Mouse (Mus musculus) limb, embryonic 15.5 days (tissue): ENCODE measurements around the gene Itgax. TPM values are rescaled to one million over a fixed set of nuclear protein-coding genes. Genes with fewer than 3 reads are reported as not detected.
"Not testable (repeated sequence)": the region's sequence is repeated elsewhere in the genome, so short reads cannot be mapped to it uniquely, and the experiment has no call there.

ENCODE experiments used
- ATAC-seq: fragments of 200-750 bp; cut with Nextera tagmentation; 2 replicates; pipeline ENCODE4 v1.8.0; 2017; ENCODE audit warnings: low read depth, moderate TSS enrichment; ENCODE audit not compliant: insufficient number of reproducible peaks, low FRiP score, low TSS enrichment
- H3K27ac ChIP-seq: fragments of 300-500 bp; sonication (generic); 2 replicates; pipeline ENCODE4 v1.5.1; 2015; ENCODE audit warnings: moderate library complexity, mild to moderate bottlenecking, inconsistent platforms
- H3K27me3 ChIP-seq: fragments of 300-500 bp; sonication (generic); 2 replicates; pipeline ENCODE4 v1.6.1; 2015; ENCODE audit warnings: inconsistent platforms
- H3K36me3 ChIP-seq: fragments of 300-500 bp; sonication (generic); 2 replicates; pipeline ENCODE4 v1.6.1; 2015; ENCODE audit warnings: inconsistent platforms
- H3K4me1 ChIP-seq: fragments of 300-500 bp; sonication (generic); 2 replicates; pipeline ENCODE4 v1.6.1; 2015; ENCODE audit warnings: inconsistent platforms
- H3K4me2 ChIP-seq: fragments of 300-500 bp; sonication (generic); 2 replicates; pipeline ENCODE4 v1.6.1; 2015; ENCODE audit warnings: mild to moderate bottlenecking, inconsistent platforms
- H3K4me3 ChIP-seq: fragments of 300-500 bp; sonication (generic); 2 replicates; pipeline ENCODE4 v1.5.1; 2015; ENCODE audit warnings: mild to moderate bottlenecking, inconsistent platforms
- H3K9ac ChIP-seq: fragments of 300-500 bp; sonication (generic); 2 replicates; pipeline ENCODE4 v1.6.1; 2015; ENCODE audit warnings: inconsistent platforms
- H3K9me3 ChIP-seq: fragments of 300-500 bp; sonication (generic); 2 replicates; pipeline ENCODE4 v1.6.1; 2016; ENCODE audit warnings: inconsistent platforms
- WGBS: fragments of 180-500 bp; shearing (Covaris S2); methylation state at CpG from one replicate; pipeline ENCODE4 v1.1.7; 2015; 5-methylcytosine and 5-hydroxymethylcytosine counted together
- polyA plus RNA-seq: library from polyadenylated mRNA; unstranded; fragments of >200 nt; fragmentation: Nextera tagmentation; extraction: Ambion mirVana; gene quantifications from 2 replicates; pipeline ENCODE4 v1.2.1, GENCODE M21; 2015

Gene Itgax
- polyA plus RNA-seq, 1 experiment from 2014 or later, result 0.10 TPM

DNA sequence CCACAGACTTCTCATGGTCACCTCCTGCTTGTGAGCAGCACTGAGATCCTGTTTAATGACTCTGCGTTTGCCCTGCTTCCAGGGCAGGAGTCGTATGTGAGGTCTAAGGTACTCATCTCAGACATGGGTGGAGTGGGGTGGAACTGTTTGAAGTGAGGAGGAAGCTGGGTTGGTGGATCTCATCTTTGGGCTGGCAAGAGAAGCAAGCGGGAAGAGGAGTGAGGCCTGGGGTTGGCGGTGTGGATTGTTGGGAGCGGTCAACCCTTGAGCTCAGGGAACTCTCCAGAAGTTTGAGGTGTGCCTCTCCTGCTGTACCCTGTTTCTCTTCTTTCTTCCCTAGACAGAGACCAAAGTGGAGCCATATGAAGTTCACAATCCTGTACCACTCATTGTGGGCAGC lies 13.0 kb upstream of the Itgax start:
- Histone ChIP-seq H3K4me1 (no peaks in the 10 kb centered on the region), H3K4me2 (no peak overlapping the region), H3K9me3 (no peaks in the 10 kb centered on the region), H3K9ac (no peak overlapping the region), H3K27me3 (no peaks in the 10 kb centered on the region), H3K27ac (no peak overlapping the region), H3K4me3 (no peak overlapping the region), H3K36me3 (no peaks in the 10 kb centered on the region)
- no peak for ATAC-seq
- WGBS, result 88% methylated on average over 5 of the region's 5 CpGs

DNA sequence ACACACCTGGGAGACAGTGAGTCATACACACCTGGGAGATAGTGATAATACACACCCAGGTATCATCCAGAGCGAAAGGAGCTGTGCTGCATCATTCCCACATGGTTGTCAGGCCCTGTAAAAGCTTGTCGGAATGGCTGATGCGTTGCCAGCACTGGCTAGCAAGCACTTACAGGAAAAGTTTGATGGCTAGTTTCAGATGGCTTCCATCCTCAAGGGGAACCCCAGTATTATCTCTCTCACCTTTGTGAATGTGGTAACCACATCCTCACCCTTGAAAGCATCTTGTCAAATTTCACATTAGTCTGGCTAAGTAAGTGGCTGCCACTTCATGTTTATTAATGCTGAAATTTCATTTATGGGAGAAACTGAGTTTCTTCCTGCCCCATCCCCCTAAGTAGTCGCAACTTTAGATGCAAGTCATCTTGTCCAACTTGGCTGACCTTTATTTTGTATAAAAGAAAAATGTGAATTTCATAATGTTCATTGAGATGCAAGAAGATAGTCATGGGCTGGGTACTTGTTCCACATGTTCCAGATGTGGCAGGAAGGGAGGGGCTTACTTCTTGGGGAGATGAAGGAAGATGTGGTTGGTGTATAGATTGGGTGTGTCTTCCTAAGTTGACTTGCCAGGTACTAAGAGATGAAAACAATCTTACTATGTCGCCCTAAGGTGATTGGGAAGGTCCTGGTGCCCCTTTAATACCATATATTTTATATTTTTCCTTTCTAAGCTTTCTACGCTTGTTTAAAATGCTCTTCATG lies 9.4 kb upstream of the Itgax start:
- H3K4me3 ChIP-seq, result no peak overlapping the region
- H3K9ac ChIP-seq, result no peak overlapping the region
- no peaks in the 10 kb centered on the region for H3K4me1 ChIP-seq
- H3K9me3 ChIP-seq, result no peaks in the 10 kb centered on the region
- H3K27ac ChIP-seq, result no peak overlapping the region
- 78% methylated on average over 6 of the region's 6 CpGs for WGBS
- no peaks in the 10 kb centered on the region for H3K27me3 ChIP-seq
- no peaks in the 10 kb centered on the region for H3K36me3 ChIP-seq
- no peak for ATAC-seq
- H3K4me2 ChIP-seq, result no peak overlapping the region

GRCm38 (mm10) chr7:128132148-128132547 lies 2.8 kb downstream of the Itgax start:
- no peaks in the 10 kb centered on the region for H3K9me3 ChIP-seq
- no peak overlapping the region for H3K4me2 ChIP-seq
- H3K36me3 ChIP-seq, result no peaks in the 10 kb centered on the region
- no peak for ATAC-seq
- H3K27me3 ChIP-seq, result no peaks in the 10 kb centered on the region
- WGBS, result 81% methylated on average over 5 of the region's 5 CpGs
- no peak overlapping the region for H3K4me3 ChIP-seq
- no peak overlapping the region for H3K27ac ChIP-seq
- no peak overlapping the region for H3K9ac ChIP-seq
- H3K4me1 ChIP-seq, result no peaks in the 10 kb centered on the region

DNA sequence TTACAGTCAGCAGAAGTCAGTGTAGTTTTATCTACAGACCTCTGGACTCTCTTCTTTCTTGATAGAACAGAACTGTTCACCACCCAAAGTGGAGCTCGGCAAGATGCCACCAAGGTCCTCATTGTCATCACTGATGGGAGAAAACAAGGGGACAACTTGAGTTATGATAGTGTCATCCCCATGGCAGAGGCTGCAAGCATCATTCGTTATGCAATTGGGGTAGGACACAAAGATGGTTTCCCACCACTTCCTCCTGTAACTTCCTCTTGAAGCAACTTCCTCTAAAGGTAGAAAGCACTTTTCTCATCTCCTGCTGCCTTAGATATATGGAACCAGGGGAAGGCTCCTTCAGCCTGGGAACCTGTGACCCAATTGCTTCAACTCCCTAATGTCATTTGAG lies 4.2 kb downstream of the Itgax start:
- ATAC-seq, result no peak
- no peak overlapping the region for H3K27ac ChIP-seq
- no peak overlapping the region for H3K4me2 ChIP-seq
- WGBS, result 83% methylated on average over 2 of the region's 2 CpGs
- no peaks in the 10 kb centered on the region for H3K4me1 ChIP-seq
- H3K4me3 ChIP-seq, result no peak overlapping the region
- H3K9me3 ChIP-seq, result no peaks in the 10 kb centered on the region
- no peak overlapping the region for H3K9ac ChIP-seq
- no peaks in the 10 kb centered on the region for H3K36me3 ChIP-seq
- H3K27me3 ChIP-seq, result no peaks in the 10 kb centered on the region

DNA sequence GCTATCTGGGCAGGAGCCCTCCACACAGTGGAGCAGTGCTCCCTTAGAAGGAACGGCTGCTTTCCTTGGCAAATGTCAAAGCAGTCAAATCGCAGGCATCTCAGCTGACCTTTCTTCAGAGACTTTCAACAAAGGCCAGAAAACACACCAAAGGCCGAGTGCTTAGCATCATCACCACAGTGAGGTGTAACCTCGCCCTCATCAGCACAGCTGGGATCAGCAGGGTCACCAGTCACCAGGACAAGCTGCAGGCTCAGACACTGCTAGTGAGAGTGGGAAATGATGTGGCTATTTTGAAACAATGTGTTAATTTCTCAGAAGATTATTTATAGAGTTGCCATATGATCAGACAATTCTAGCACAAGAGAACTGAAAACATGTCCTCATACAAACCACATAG lies 7.6 kb downstream of the Itgax start:
- 50% methylated on average over 4 of the region's 4 CpGs for WGBS
- H3K27ac ChIP-seq, result no peak overlapping the region
- no peaks in the 10 kb centered on the region for H3K36me3 ChIP-seq
- H3K4me3 ChIP-seq, result no peak overlapping the region
- no peaks in the 10 kb centered on the region for H3K4me1 ChIP-seq
- H3K27me3 ChIP-seq, result no peaks in the 10 kb centered on the region
- ATAC-seq, result no peak
- H3K9me3 ChIP-seq, result no peaks in the 10 kb centered on the region
- H3K4me2 ChIP-seq, result no peak overlapping the region
- no peak overlapping the region for H3K9ac ChIP-seq

GRCm38 (mm10) chr7:128139611-128140010 lies 10.3 kb downstream of the Itgax start:
- no peak for ATAC-seq
- WGBS, result 89% methylated on average over 6 of the region's 6 CpGs
- Histone ChIP-seq H3K9ac (no peak overlapping the region), H3K27me3 (no peaks in the 10 kb centered on the region), H3K4me2 (no peak overlapping the region), H3K36me3 (no peaks in the 10 kb centered on the region), H3K27ac (no peak overlapping the region), H3K4me3 (no peak overlapping the region), H3K9me3 (no peaks in the 10 kb centered on the region), H3K4me1 (no peaks in the 10 kb centered on the region)

DNA sequence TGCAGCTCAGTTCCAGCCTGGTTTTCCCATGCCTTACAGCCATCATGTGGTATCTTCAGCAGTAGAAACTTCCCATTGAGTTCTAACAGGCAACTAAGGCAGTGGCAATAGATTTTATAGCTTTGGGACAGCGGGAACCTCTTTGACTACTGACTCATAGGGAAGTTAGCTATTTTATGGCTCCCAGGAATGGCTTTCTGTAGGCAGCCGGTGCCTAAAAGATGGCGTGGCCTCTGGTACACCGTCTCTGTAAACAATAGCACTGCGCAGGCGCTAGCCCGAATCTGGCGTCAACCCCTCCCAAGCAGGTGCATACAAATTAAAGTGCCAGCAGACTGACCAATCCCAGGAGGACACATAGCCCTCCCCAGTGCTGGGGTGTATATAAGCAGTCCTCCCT lies 21.6 kb downstream of the Itgax start:
- no peaks in the 10 kb centered on the region for H3K36me3 ChIP-seq
- no peak overlapping the region for H3K9ac ChIP-seq
- no peaks in the 10 kb centered on the region for H3K9me3 ChIP-seq
- no peaks in the 10 kb centered on the region for H3K27me3 ChIP-seq
- H3K4me2 ChIP-seq, result no peak overlapping the region
- ATAC-seq, result no peak
- no peak overlapping the region for H3K4me3 ChIP-seq
- H3K27ac ChIP-seq, result no peak overlapping the region
- no peaks in the 10 kb centered on the region for H3K4me1 ChIP-seq
- 71% methylated on average over 8 of the region's 8 CpGs for WGBS

DNA sequence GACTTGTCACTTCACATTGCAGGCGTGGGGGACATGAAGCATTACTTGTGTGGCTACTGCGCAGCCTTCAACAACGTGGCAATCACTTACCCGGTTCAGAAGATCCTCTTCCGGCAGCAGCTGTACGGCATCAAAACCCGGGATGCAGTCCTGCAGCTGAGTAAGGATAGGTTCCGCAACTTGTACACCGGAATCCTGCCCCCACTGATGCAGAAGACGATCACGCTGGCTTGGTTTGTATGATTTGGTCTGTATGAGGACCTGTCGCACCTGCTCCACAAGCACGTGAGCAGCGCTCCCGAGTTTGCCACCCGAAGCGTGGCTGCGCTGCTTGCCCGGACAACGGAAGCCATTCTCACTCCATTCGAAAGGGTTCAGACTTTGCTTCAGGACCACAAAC lies 24.7 kb downstream of the Itgax start, which contains the start of gene Itgad:
Gene Itgad, plus strand, starts transcription at position 301 of the 400 bp plus-strand sequence.
- Histone ChIP-seq H3K9ac (no peak within 1 kb of the TSS), H3K27ac (no peak within 1 kb of the TSS), H3K4me2 (no peak within 1 kb of the TSS), H3K4me1 (no peaks in the 10 kb centered on the region), H3K9me3 (no peaks in the 10 kb centered on the region), H3K36me3 (no peaks in the 10 kb centered on the region), H3K4me3 (no peak within 1 kb of the TSS), H3K27me3 (no peaks in the 10 kb centered on the region)
- ATAC-seq, result no peak
- 92% methylated on average over 21 of the region's 21 CpGs for WGBS

DNA sequence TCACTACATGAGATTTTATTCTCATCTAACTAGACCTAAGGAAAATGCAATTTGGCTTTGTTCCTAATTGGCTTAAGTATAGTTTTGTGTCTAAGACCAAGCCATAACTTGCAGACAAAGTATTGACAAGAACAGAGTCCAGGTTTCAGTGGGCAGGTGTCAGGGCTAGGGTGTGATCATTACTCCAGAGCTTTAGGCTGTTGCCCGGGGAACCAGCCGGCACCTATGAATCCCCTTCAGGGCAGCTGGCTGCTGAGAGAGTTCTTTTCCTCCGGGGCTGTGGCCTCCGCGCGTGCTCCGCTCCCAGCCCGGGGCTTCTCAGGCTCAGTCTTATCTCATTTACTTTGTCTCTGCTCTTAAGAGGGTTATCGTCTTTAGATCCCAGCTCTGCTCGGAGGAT lies 25.6 kb downstream of the Itgax start:
- H3K27ac ChIP-seq, result no peak overlapping the region
- no peaks in the 10 kb centered on the region for H3K27me3 ChIP-seq
- no peak overlapping the region for H3K4me2 ChIP-seq
- H3K4me3 ChIP-seq, result no peak overlapping the region
- 63% methylated on average over 10 of the region's 10 CpGs for WGBS
- no peaks in the 10 kb centered on the region for H3K36me3 ChIP-seq
- H3K9ac ChIP-seq, result no peak overlapping the region
- no peaks in the 10 kb centered on the region for H3K9me3 ChIP-seq
- no peaks in the 10 kb centered on the region for H3K4me1 ChIP-seq
- ATAC-seq, result no peak

DNA sequence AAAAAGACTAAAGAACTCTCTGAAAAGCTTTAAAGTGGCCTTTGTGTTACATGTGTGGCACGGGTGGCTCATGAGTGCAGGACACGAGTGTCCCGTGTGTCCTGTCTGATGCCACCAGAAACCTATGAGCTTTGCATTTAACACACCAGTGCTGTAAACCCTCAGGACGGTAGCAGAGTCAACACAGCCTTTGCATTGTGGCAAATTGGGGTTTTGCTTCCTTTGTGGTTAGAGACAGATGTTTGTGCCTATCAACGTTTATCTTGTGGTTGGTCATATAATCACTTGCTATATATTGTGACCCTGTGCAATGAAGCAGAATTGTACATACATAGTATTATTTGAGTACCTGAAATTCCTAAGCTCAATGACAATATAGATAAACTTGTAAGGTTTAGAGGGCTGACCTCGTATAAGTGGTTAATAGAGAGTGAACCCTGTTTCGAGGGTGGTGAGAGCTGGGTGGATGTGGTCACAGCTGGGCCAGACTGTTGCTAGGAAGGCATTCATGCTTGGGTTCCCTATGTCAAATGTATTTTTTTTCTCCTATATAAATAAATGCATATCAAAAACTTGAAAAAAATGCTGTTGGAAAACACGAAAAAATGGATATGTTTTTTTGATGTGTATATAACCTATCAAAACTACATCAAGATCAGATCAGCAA lies 29.5 kb downstream of the Itgax start:
- H3K4me1 ChIP-seq, H3K36me3 ChIP-seq, ATAC-seq, H3K27me3 ChIP-seq, H3K27ac ChIP-seq, H3K9me3 ChIP-seq, H3K9ac ChIP-seq, H3K4me2 ChIP-seq, H3K4me3 ChIP-seq: not testable (repeated sequence)
- 54% methylated on average over 8 of the region's 8 CpGs for WGBS

GRCm38 (mm10) chr7:128164001-128164400 lies 34.7 kb downstream of the Itgax start:
- H3K4me2 ChIP-seq, result no peak overlapping the region
- no peak overlapping the region for H3K27ac ChIP-seq
- no peaks in the 10 kb centered on the region for H3K9me3 ChIP-seq
- H3K27me3 ChIP-seq, result no peaks in the 10 kb centered on the region
- no peak overlapping the region for H3K4me3 ChIP-seq
- no peak overlapping the region for H3K9ac ChIP-seq
- ATAC-seq, result no peak
- no peaks in the 10 kb centered on the region for H3K4me1 ChIP-seq
- WGBS, result 94% methylated on average over 4 of the region's 4 CpGs
- H3K36me3 ChIP-seq, result no peaks in the 10 kb centered on the region

GRCm38 (mm10) chr7:128166391-128166790 lies 37.0 kb downstream of the Itgax start:
- no peak overlapping the region for H3K4me2 ChIP-seq
- no peak overlapping the region for H3K27ac ChIP-seq
- H3K4me1 ChIP-seq, result no peaks in the 10 kb centered on the region
- no peaks in the 10 kb centered on the region for H3K36me3 ChIP-seq
- no peaks in the 10 kb centered on the region for H3K27me3 ChIP-seq
- 88% methylated on average over 7 of the region's 7 CpGs for WGBS
- ATAC-seq, result no peak
- H3K9ac ChIP-seq, result no peak overlapping the region
- no peaks in the 10 kb centered on the region for H3K9me3 ChIP-seq
- H3K4me3 ChIP-seq, result no peak overlapping the region
